Mouse (Mus musculus) spleen, adult 2 months (tissue): ENCODE data around the gene Aff2.

Source experiments
- CTCF ChIP-seq: fragments of 200-500 bp; IDR thresholded peaks from 2 replicates; pipeline ENCODE4 v1.5.1; 2011; ENCODE audit warnings: mild to moderate bottlenecking, inconsistent platforms; ENCODE audit not compliant: insufficient read depth, insufficient read length, insufficient replicate concordance; ENCODE audit errors: extremely low read depth
- POLR2A ChIP-seq: fragments of 200-500 bp; IDR thresholded peaks from 2 replicates; pipeline ENCODE4 v1.6.1; 2011; ENCODE audit warnings: low read depth, low read length, inconsistent platforms

GRCm38 (mm10) chrX:69608793-69609192, 248.7 kb downstream of the Aff2 start:
- no peak for TF ChIP-seq CTCF
- no peak for TF ChIP-seq POLR2A
